Mouse (Mus musculus): Measurements from ENCODE around the gene Sipa1l1. TPM values are rescaled to one million over a fixed set of nuclear protein-coding genes. Genes with fewer than 3 reads are reported as not detected.

Gene Sipa1l1
- polyA plus RNA-seq, 1 experiment from 2014 or later, result 16.9 TPM

DNA sequence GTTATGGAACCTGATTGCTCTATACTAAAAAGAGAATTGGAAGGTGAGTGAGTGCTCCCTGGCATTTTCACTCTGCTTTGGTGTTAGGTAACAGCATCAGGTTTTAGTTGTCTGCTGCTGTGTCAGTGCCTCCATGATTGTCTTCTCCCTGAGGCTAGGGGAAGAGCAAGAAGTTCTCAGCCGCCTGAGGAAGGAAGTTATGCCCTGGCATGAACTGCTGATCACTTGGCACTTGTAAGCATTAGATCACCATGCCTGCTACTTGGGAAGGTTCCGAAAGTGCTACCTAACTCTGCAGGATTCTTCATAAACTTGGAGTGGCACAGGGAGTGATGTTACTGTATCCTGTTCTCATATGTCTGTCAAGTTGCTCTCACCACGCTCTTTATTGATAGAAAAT lies 25.8 kb downstream of the Sipa1l1 start:
- Histone ChIP-seq H3K27ac (no peak overlapping the region), H3K9me3 (replicated peaks) (no peaks in the 10 kb centered on the region)
- WGBS, result 64% methylated on average over 3 of the region's 3 CpGs

GRCm38 (mm10) chr12:82196213-82196612 lies 27.1 kb downstream of the Sipa1l1 start:
- no peak overlapping the region for H3K9ac ChIP-seq
- no peak for ATAC-seq (replicated peaks; ENCODE audit: insufficient number of reproducible peaks, insufficient read depth, low FRiP score, low read depth)
- WGBS, result 93% methylated on average over 2 of the region's 2 CpGs
- H3K27ac ChIP-seq, result no peak overlapping the region
- peaks cover 59% of the 10 kb centered on the region for H3K4me1 ChIP-seq (replicated peaks)
- no peaks in the 10 kb centered on the region for H3K27me3 ChIP-seq
- H3K9me3 ChIP-seq (replicated peaks), result no peaks in the 10 kb centered on the region
- no peaks in the 10 kb centered on the region for H3K36me3 ChIP-seq
- H3K4me2 ChIP-seq, result no peak overlapping the region
- H3K4me3 ChIP-seq, result no peak overlapping the region

More for the DNA sequence above, 25.8 kb downstream of the Sipa1l1 start:
- H3K27me3 ChIP-seq, result no peaks in the 10 kb centered on the region
- no peak overlapping the region for H3K9ac ChIP-seq
- ATAC-seq (replicated peaks; ENCODE audit: insufficient number of reproducible peaks, insufficient read depth, low FRiP score, low read depth), result no peak
- H3K4me1 ChIP-seq (replicated peaks), result peaks cover 60% of the 10 kb centered on the region
- no peak overlapping the region for H3K4me2 ChIP-seq
- no peak overlapping the region for H3K4me3 ChIP-seq
- H3K36me3 ChIP-seq, result no peaks in the 10 kb centered on the region

- ATAC-seq (replicated peaks; ENCODE audit: insufficient number of reproducible peaks, insufficient read depth, low FRiP score, low read depth), result no peak
- Histone ChIP-seq H3K4me3 (no peak overlapping the region), H3K4me1 (replicated peaks) (peaks cover 56% of the 10 kb centered on the region)
Observed at GRCm38 (mm10) chr12:82196615-82197146, 27.6 kb downstream of the Sipa1l1 start.

GRCm38 (mm10) chr12:82197207-82197606 lies 28.1 kb downstream of the Sipa1l1 start:
- ATAC-seq (replicated peaks; ENCODE audit: insufficient number of reproducible peaks, insufficient read depth, low FRiP score, low read depth), result no peak
- Histone ChIP-seq H3K4me3 (no peak overlapping the region), H3K27me3 (no peaks in the 10 kb centered on the region), H3K9ac (no peak overlapping the region), H3K4me1 (replicated peaks) (peaks cover 51% of the 10 kb centered on the region), H3K4me2 (no peak overlapping the region), H3K36me3 (no peaks in the 10 kb centered on the region), H3K27ac (no peak overlapping the region), H3K9me3 (replicated peaks) (no peaks in the 10 kb centered on the region)
- 43% methylated on average over 2 of the region's 2 CpGs for WGBS

More at GRCm38 (mm10) chr12:82196615-82197146, 27.6 kb downstream of the Sipa1l1 start:
- Histone ChIP-seq H3K4me2 (no peak overlapping the region), H3K9ac (no peak overlapping the region), H3K27ac (no peak overlapping the region), H3K27me3 (no peaks in the 10 kb centered on the region), H3K36me3 (no peaks in the 10 kb centered on the region), H3K9me3 (replicated peaks) (no peaks in the 10 kb centered on the region)
- WGBS, result 57% methylated on average over 7 of the region's 7 CpGs

DNA sequence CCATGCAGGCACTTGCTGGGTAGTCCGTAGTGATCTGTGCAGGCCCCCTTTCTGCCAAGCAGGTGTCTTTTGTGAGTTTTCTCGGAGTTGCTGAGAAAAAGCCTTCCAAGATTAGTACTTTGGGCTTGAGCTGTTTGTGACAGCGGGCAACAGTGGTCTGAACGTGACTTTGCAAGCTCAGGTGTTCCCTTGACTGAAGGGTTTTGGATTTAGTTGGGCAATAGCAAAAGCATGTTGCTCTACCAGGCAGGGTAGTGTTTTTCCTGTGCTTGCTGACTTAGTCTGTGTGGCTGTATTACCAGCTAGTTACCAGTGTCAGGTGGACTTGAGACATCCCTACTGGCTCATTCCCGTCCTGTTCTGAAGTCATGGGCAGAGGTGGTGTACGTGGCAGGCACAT lies 30.2 kb downstream of the Sipa1l1 start:
- H3K4me2 ChIP-seq, result no peak overlapping the region
- H3K4me1 ChIP-seq (replicated peaks), result peaks cover 43% of the 10 kb centered on the region
- ATAC-seq (replicated peaks; ENCODE audit: insufficient number of reproducible peaks, insufficient read depth, low FRiP score, low read depth), result no peak
- no peak overlapping the region for H3K4me3 ChIP-seq
- H3K36me3 ChIP-seq, result no peaks in the 10 kb centered on the region
- no peak overlapping the region for H3K9ac ChIP-seq
- H3K9me3 ChIP-seq (replicated peaks), result no peaks in the 10 kb centered on the region
- H3K27ac ChIP-seq, result no peak overlapping the region
- WGBS, result 88% methylated on average over 6 of the region's 6 CpGs
- no peaks in the 10 kb centered on the region for H3K27me3 ChIP-seq

DNA sequence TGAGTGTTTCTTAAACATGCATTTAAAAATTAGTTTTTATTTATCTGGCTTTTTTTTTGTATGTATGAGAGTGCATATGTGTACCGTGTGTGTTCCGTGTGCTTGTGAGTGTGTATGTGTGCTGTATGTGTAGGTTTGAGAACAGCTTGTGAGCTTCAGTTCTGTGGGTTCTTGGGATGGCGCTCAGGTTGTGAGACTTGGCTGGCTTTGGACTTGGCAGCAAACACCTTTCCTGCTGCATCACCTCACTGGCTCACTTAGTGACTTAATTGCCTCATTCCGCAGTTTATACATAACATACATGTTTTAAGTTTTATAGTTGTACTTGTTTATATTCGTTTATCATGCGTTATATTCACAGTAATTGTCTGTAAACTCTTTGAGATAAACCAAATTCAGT lies 35.0 kb downstream of the Sipa1l1 start:
- peaks cover 11% of the 10 kb centered on the region; the same call in 1 of the 2 replicates for H3K4me1 ChIP-seq (replicated peaks)

DNA sequence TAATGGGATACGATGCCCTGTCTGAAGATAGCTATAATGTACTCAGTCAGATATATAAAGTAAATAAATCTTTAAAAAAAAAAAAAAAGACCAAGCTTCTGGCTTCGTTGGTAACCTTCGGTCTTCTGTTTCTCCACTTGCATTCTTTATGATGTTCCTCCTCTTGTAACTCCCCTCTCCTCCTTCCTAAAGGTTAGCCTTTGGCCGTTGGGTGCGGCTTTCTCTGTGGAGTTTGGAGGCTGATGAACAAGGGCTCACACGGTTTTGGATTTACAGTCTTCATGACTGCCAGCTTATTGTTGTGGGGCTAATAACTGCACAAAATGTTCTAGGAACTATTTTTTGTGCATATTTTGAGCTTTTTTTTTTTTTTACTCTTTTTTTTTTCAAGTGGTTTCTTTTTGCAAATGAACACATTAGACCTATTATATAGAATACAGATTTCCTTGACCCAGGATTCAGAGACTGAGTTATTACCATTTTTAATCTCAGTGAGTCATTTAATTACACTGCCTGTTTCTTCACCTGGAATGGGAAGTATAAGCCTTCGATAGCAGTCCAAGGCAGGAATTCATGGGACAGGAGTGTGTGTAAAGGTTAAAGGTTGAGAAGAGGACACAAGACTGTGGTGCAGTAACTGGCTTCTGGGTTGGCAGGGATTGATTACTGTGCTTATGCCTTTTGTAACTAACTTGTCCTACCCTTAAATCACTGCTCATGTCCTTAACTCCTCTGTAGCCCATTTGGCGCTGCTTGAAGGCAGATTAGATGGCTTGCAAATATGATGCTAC lies 37.9 kb downstream of the Sipa1l1 start:
- Histone ChIP-seq H3K4me2 (no peak overlapping the region), H3K9ac (no peak overlapping the region), H3K27me3 (no peaks in the 10 kb centered on the region), H3K4me1 (replicated peaks) (peaks cover 9% of the 10 kb centered on the region; the same call in 1 of the 2 replicates), H3K9me3 (replicated peaks) (no peaks in the 10 kb centered on the region), H3K36me3 (no peaks in the 10 kb centered on the region), H3K27ac (no peak overlapping the region), H3K4me3 (no peak overlapping the region)
- ATAC-seq (replicated peaks; ENCODE audit: insufficient number of reproducible peaks, insufficient read depth, low FRiP score, low read depth), result no peak
- WGBS, result 86% methylated on average over 8 of the region's 8 CpGs

More for the DNA sequence above, 35.0 kb downstream of the Sipa1l1 start:
- H3K36me3 ChIP-seq, result no peaks in the 10 kb centered on the region
- no peaks in the 10 kb centered on the region for H3K9me3 ChIP-seq (replicated peaks)
- WGBS, result 87% methylated on average over 6 of the region's 6 CpGs
- no peak overlapping the region for H3K27ac ChIP-seq
- H3K9ac ChIP-seq, result no peak overlapping the region
- ATAC-seq (replicated peaks; ENCODE audit: insufficient number of reproducible peaks, insufficient read depth, low FRiP score, low read depth), result no peak
- no peak overlapping the region for H3K4me2 ChIP-seq
- no peak overlapping the region for H3K4me3 ChIP-seq
- H3K27me3 ChIP-seq, result no peaks in the 10 kb centered on the region

- no peak overlapping the region for H3K9ac ChIP-seq
- WGBS, result 75% methylated on average over 3 of the region's 3 CpGs
- no peaks in the 10 kb centered on the region for H3K27me3 ChIP-seq
- no peaks in the 10 kb centered on the region for H3K36me3 ChIP-seq
- H3K4me1 ChIP-seq (replicated peaks), result peaks cover 9% of the 10 kb centered on the region; the same call in 1 of the 2 replicates
- no peaks in the 10 kb centered on the region for H3K9me3 ChIP-seq (replicated peaks)
- H3K27ac ChIP-seq, result no peak overlapping the region
- ATAC-seq (replicated peaks; ENCODE audit: insufficient number of reproducible peaks, insufficient read depth, low FRiP score, low read depth), result no peak
- H3K4me3 ChIP-seq, result no peak overlapping the region
- H3K4me2 ChIP-seq, result no peak overlapping the region
Observed at GRCm38 (mm10) chr12:82208046-82208445, 38.9 kb downstream of the Sipa1l1 start.

- ATAC-seq (replicated peaks; ENCODE audit: insufficient number of reproducible peaks, insufficient read depth, low FRiP score, low read depth), result no peak
- no peak overlapping the region for H3K27ac ChIP-seq
- H3K4me3 ChIP-seq, result no peak overlapping the region
- H3K4me2 ChIP-seq, result no peak overlapping the region
- H3K9ac ChIP-seq, result no peak overlapping the region
- H3K9me3 ChIP-seq (replicated peaks), result no peaks in the 10 kb centered on the region
- H3K4me1 ChIP-seq (replicated peaks), result peaks cover 7% of the 10 kb centered on the region; the same call in 1 of the 2 replicates
- 88% methylated on average over 4 of the region's 4 CpGs for WGBS
- H3K36me3 ChIP-seq, result no peaks in the 10 kb centered on the region
- H3K27me3 ChIP-seq, result no peaks in the 10 kb centered on the region
Observed at GRCm38 (mm10) chr12:82208611-82209010, 39.5 kb downstream of the Sipa1l1 start.

GRCm38 (mm10) chr12:82209753-82210152 lies 40.6 kb downstream of the Sipa1l1 start:
- no peak for ATAC-seq (replicated peaks; ENCODE audit: insufficient number of reproducible peaks, insufficient read depth, low FRiP score, low read depth)
- 34% methylated on average over 2 of the region's 2 CpGs for WGBS
- H3K27ac ChIP-seq, result no peak overlapping the region
- peaks cover 5% of the 10 kb centered on the region for H3K4me1 ChIP-seq (replicated peaks)
- H3K4me2 ChIP-seq, result no peak overlapping the region
- peaks cover 4% of the 10 kb centered on the region; the same call in 1 of the 2 replicates for H3K36me3 ChIP-seq
- H3K27me3 ChIP-seq, result no peaks in the 10 kb centered on the region
- no peaks in the 10 kb centered on the region for H3K9me3 ChIP-seq (replicated peaks)
- H3K4me3 ChIP-seq, result no peak overlapping the region
- no peak overlapping the region for H3K9ac ChIP-seq

- peaks cover 7% of the 10 kb centered on the region for H3K4me1 ChIP-seq (replicated peaks)
- no peak overlapping the region for H3K4me2 ChIP-seq
- H3K27ac ChIP-seq, result no peak overlapping the region
- 70% methylated on average over 2 of the region's 2 CpGs for WGBS
- no peaks in the 10 kb centered on the region for H3K27me3 ChIP-seq
- no peak for ATAC-seq (replicated peaks; ENCODE audit: insufficient number of reproducible peaks, insufficient read depth, low FRiP score, low read depth)
- no peaks in the 10 kb centered on the region for H3K9me3 ChIP-seq (replicated peaks)
- H3K9ac ChIP-seq, result no peak overlapping the region
- no peak overlapping the region for H3K4me3 ChIP-seq
- H3K36me3 ChIP-seq, result peaks cover 4% of the 10 kb centered on the region; the same call in 1 of the 2 replicates
Observed at GRCm38 (mm10) chr12:82213056-82213455, 43.9 kb downstream of the Sipa1l1 start.

Data from heart, embryonic 15.5 days (tissue).